Mouse (Mus musculus) MEL (cell line): ENCODE measurements at regions not wholly inside any gene's neighbourhood (a gene's known extent, or its start where the extent isn't known, plus 50 kb on each side); places are given as distances from the start of the nearest gene placed in this dataset.

Experiments used
- DNase-seq: peaks from one replicate; pipeline ENCODE4 v3.0.0; 2011; ENCODE audit warnings: low read depth, low spot score
- H3K27ac ChIP-seq: 2 replicates; pipeline ENCODE4 v1.5.1; 2012; ENCODE audit warnings: low read depth, mild to moderate bottlenecking, control low read depth, low read length, moderate library complexity; ENCODE audit not compliant: control insufficient read depth
- H3K27me3 ChIP-seq, 2 experiments: fragments of 150-350 bp in 1 of 2; sonication (generic) in 1 of 2; 2 replicates each; pipeline ENCODE4 v1.6.1; 2012; ENCODE audit warnings: low read length in 2 of 2, mild to moderate bottlenecking in 2 of 2, improper control_type of control experiment in 1 of 2, moderate library complexity in 1 of 2; ENCODE audit not compliant: insufficient read depth in 2 of 2, control insufficient read depth in 1 of 2
- H3K36me3 ChIP-seq, 2 experiments: 2 replicates each; pipeline ENCODE4 v1.6.1; 2012 to 2014; ENCODE audit warnings: low read length in 2 of 2, improper control_type of control experiment in 1 of 2, inconsistent platforms in 1 of 2, mild to moderate bottlenecking in 1 of 2; ENCODE audit not compliant: insufficient read depth in 2 of 2, control insufficient read depth in 1 of 2
- H3K4me1 ChIP-seq, 2 experiments: fragments of 150-350 bp in 1 of 2; sonication (generic) in 1 of 2; 2 replicates each; pipeline ENCODE4 v1.6.1; 2012; ENCODE audit warnings: low read length in 2 of 2, improper control_type of control experiment in 1 of 2, mild to moderate bottlenecking in 1 of 2; ENCODE audit not compliant: insufficient read depth in 2 of 2, control insufficient read depth in 1 of 2
- H3K4me3 ChIP-seq, 2 experiments: fragments of 150-350 bp in 1 of 2; sonication (generic) in 1 of 2; 2 replicates each; pipeline ENCODE4 v1.5.1; 2012; ENCODE audit warnings: low read depth in 2 of 2, low read length in 2 of 2, mild to moderate bottlenecking in 2 of 2, moderate library complexity in 2 of 2, control low read depth in 1 of 2, improper control_type of control experiment in 1 of 2; ENCODE audit not compliant: control insufficient read depth in 1 of 2, insufficient read depth in 1 of 2
- H3K79me2 ChIP-seq: 2 replicates; pipeline ENCODE4 v1.6.1; 2012; ENCODE audit warnings: mild to moderate bottlenecking, low read length, moderate library complexity; ENCODE audit not compliant: control insufficient read depth, poor library complexity, insufficient read depth
- H3K9ac ChIP-seq: 2 replicates; pipeline ENCODE4 v1.6.1; 2012; ENCODE audit warnings: low read depth, mild to moderate bottlenecking, control low read depth, low read length, moderate library complexity; ENCODE audit not compliant: control insufficient read depth, poor library complexity, severe bottlenecking
- H3K9me3 ChIP-seq: fragments of 150-350 bp; sonication (generic); replicated peaks from 2 replicates; pipeline ENCODE4 v1.6.1; 2012; ENCODE audit warnings: mild to moderate bottlenecking, low read length, improper control_type of control experiment, moderate library complexity; ENCODE audit not compliant: insufficient read depth
- CHD2 ChIP-seq: IDR thresholded peaks from 2 replicates; pipeline ENCODE4 v1.6.1; 2011; ENCODE audit warnings: low read length, improper control_type of control experiment
- CTCF ChIP-seq, 3 experiments: IDR thresholded peaks in 2 of 3; conservative IDR thresholded peaks in 1 of 3; 2 replicates each; pipeline ENCODE4 v1.5.1; 2011 to 2012; ENCODE audit warnings: low read length in 3 of 3, low read depth in 2 of 3, mild to moderate bottlenecking in 2 of 3, improper control_type of control experiment in 1 of 3, inconsistent platforms in 1 of 3, mixed read lengths in 1 of 3, moderate library complexity in 1 of 3; ENCODE audit not compliant: control insufficient read depth in 1 of 3, insufficient read depth in 1 of 3, poor library complexity in 1 of 3, severe bottlenecking in 1 of 3
- E2F4 ChIP-seq: IDR thresholded peaks from 2 replicates; pipeline ENCODE4 v1.6.1; 2011; ENCODE audit warnings: low read depth, low read length, improper control_type of control experiment, borderline replicate concordance
- ELF1 ChIP-seq: IDR thresholded peaks from 2 replicates; pipeline ENCODE4 v1.6.1; 2014; ENCODE audit warnings: low read depth, mild to moderate bottlenecking, inconsistent platforms, low read length, improper control_type of control experiment, moderate library complexity
- EP300 ChIP-seq, 2 experiments: IDR thresholded peaks; 2 replicates each; pipeline ENCODE4 v1.6.1; 2011; ENCODE audit warnings: improper control_type of control experiment in 2 of 2, low read length in 2 of 2, low read depth in 1 of 2, mild to moderate bottlenecking in 1 of 2
- KAT2A ChIP-seq: conservative IDR thresholded peaks from 2 replicates; pipeline ENCODE4 v1.6.1; 2012; ENCODE audit warnings: low read depth, low read length, improper control_type of control experiment, inconsistent platforms
- MAFK ChIP-seq: IDR thresholded peaks from 2 replicates; pipeline ENCODE4 v1.6.1; 2011; ENCODE audit warnings: low read depth, mild to moderate bottlenecking, low read length, improper control_type of control experiment, borderline replicate concordance
- MEF2A ChIP-seq: IDR thresholded peaks from 2 replicates; pipeline ENCODE4 v1.6.1; 2014; ENCODE audit warnings: low read depth, mild to moderate bottlenecking, inconsistent platforms, low read length, improper control_type of control experiment; ENCODE audit not compliant: poor library complexity, insufficient replicate concordance, severe bottlenecking; ENCODE audit errors: extremely low read depth
- NELFE ChIP-seq: IDR thresholded peaks from 2 replicates; pipeline ENCODE4 v1.6.1; 2011; ENCODE audit warnings: low read depth, low read length, improper control_type of control experiment
- POLR2A ChIP-seq, 2 experiments: IDR thresholded peaks; 2 replicates each; pipeline ENCODE4 v1.6.1; 2011 to 2012; ENCODE audit warnings: low read length in 2 of 2, mild to moderate bottlenecking in 2 of 2, control low read depth in 1 of 2, improper control_type of control experiment in 1 of 2, low read depth in 1 of 2, moderate library complexity in 1 of 2; ENCODE audit not compliant: control insufficient read depth in 1 of 2, insufficient read depth in 1 of 2, poor library complexity in 1 of 2
- POLR2AphosphoS2 ChIP-seq: IDR thresholded peaks from 2 replicates; pipeline ENCODE4 v1.6.1; 2011; ENCODE audit warnings: low read length, improper control_type of control experiment
- POLR2AphosphoS5 ChIP-seq: IDR thresholded peaks from 2 replicates; pipeline ENCODE4 v1.6.1; 2012; ENCODE audit warnings: low read depth, borderline replicate concordance, mild to moderate bottlenecking, inconsistent platforms, low read length, moderate library complexity, mixed read lengths
- SIN3A ChIP-seq: IDR thresholded peaks from 2 replicates; pipeline ENCODE4 v1.6.1; 2012; ENCODE audit warnings: low read length, improper control_type of control experiment, inconsistent platforms
- TAL1 ChIP-seq: IDR thresholded peaks from 2 replicates; pipeline ENCODE4 v1.6.1; 2012; ENCODE audit warnings: mild to moderate bottlenecking, inconsistent platforms, low read length, moderate library complexity, mixed read lengths
- TBP ChIP-seq: IDR thresholded peaks from 2 replicates; pipeline ENCODE4 v1.8.0; 2011; ENCODE audit warnings: low read depth, low read length, improper control_type of control experiment
- UBTF ChIP-seq: IDR thresholded peaks from 2 replicates; pipeline ENCODE4 v1.6.1; 2012; ENCODE audit warnings: low read depth, mild to moderate bottlenecking, inconsistent platforms, low read length, improper control_type of control experiment, moderate library complexity, borderline replicate concordance; ENCODE audit not compliant: insufficient read depth
- USF1 ChIP-seq: IDR thresholded peaks from 2 replicates; pipeline ENCODE4 v1.6.1; 2014; ENCODE audit warnings: low read depth, mild to moderate bottlenecking, inconsistent platforms, low read length, improper control_type of control experiment, moderate library complexity
- ZKSCAN1 ChIP-seq: IDR thresholded peaks from 2 replicates; pipeline ENCODE4 v1.6.1; 2012; ENCODE audit warnings: low read depth, mild to moderate bottlenecking, inconsistent platforms, low read length, improper control_type of control experiment, moderate library complexity
- ZNF384 ChIP-seq: IDR thresholded peaks from 2 replicates; pipeline ENCODE4 v1.6.1; 2012; ENCODE audit warnings: low read depth, mild to moderate bottlenecking, inconsistent platforms, low read length, improper control_type of control experiment

DNA sequence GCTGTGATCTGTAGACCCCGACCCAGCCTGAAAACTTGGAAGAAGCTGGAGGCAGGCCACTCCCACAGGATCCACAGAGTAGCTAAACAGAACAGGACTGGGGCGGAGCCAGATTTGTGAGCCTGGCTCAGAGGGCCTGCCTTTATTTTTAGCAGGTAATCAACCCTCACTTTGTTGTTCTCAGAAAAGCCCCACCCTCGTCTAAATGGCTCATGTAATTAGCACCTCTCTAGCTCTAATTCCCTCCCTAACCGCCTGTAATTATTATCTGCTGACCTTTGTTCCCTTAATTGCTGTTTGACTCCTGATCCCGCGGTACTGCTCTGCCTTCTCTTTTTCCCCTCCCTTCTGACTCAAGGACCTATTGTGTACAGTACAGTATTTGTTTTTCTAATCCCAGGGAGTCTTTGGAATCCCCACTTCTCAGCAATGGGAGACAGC, 95.6 kb upstream of the Bdnf start:
- H3K27ac ChIP-seq = no peak overlapping the region
- no peak for DNase-seq
- H3K4me3 ChIP-seq = no peak overlapping the region
- no peak overlapping the region for H3K9ac ChIP-seq
- TF ChIP-seq EP300 (IDR thresholded peaks at IDR 0.05; ENCODE audit: low read depth in 1 of 2, low read length in 2 of 2) (no peak), CTCF (IDR thresholded peaks at IDR 0.05 in 2 of 3, conservative IDR thresholded peaks at IDR 0.05 in 1 of 3; ENCODE audit: control insufficient read depth in 1 of 3, insufficient read depth in 1 of 3, low read depth in 2 of 3, low read length in 3 of 3, poor library complexity in 1 of 3, severe bottlenecking in 1 of 3) (no peak), SIN3A (no peak), POLR2A (IDR thresholded peaks at IDR 0.05; ENCODE audit: control insufficient read depth in 1 of 2, insufficient read depth in 1 of 2, low read depth in 1 of 2, low read length in 2 of 2, poor library complexity in 1 of 2) (no peak), POLR2AphosphoS5 (no peak), USF1 (no peak), CHD2 (no peak), POLR2AphosphoS2 (no peak), TBP (no peak), ZKSCAN1 (no peak), E2F4 (no peak), ELF1 (no peak), MAFK (no peak), UBTF (no peak), TAL1 (no peak)
- no peaks in the 10 kb centered on the region for H3K36me3 ChIP-seq
- no peaks in the 10 kb centered on the region for H3K4me1 ChIP-seq
- H3K27me3 ChIP-seq = no peaks in the 10 kb centered on the region
- no peaks in the 10 kb centered on the region for H3K79me2 ChIP-seq
- H3K9me3 ChIP-seq = no peaks in the 10 kb centered on the region

- Histone ChIP-seq H3K79me2 (no peaks in the 10 kb centered on the region), H3K36me3 (no peaks in the 10 kb centered on the region), H3K27ac (no peak overlapping the region), H3K4me3 (no peak overlapping the region), H3K9ac (no peak overlapping the region), H3K9me3 (no peaks in the 10 kb centered on the region), H3K27me3 (no peaks in the 10 kb centered on the region), H3K4me1 (no peaks in the 10 kb centered on the region)
- no peak for TF ChIP-seq CHD2
- TF ChIP-seq ELF1 = no peak
- no peak for TF ChIP-seq TBP
- no peak for TF ChIP-seq MEF2A
- no peak for TF ChIP-seq KAT2A
- TF ChIP-seq E2F4 = no peak
- TF ChIP-seq POLR2A (IDR thresholded peaks at IDR 0.05; ENCODE audit: control insufficient read depth in 1 of 2, insufficient read depth in 1 of 2, low read depth in 1 of 2, low read length in 2 of 2, poor library complexity in 1 of 2) = no peak
- TF ChIP-seq CTCF (IDR thresholded peaks at IDR 0.05 in 2 of 3, conservative IDR thresholded peaks at IDR 0.05 in 1 of 3; ENCODE audit: control insufficient read depth in 1 of 3, insufficient read depth in 1 of 3, low read depth in 2 of 3, low read length in 3 of 3, poor library complexity in 1 of 3, severe bottlenecking in 1 of 3) = no peak
- no peak for TF ChIP-seq ZNF384
- no peak for TF ChIP-seq NELFE
- no peak for DNase-seq
Measured at GRCm38 (mm10) chr2:109618341-109619058, 56.0 kb upstream of the Bdnf start.
